1 mouse cellular context compared by ENCODE assay signal in genomic region chr8:124809419-124809818, GRCm38 (mm10).
A peak's percentile ranks its signal among the peaks of the same experiment; 100 is the strongest.
TF ChIP-seq lines count a peak whose summit lies in the region.

No protein-coding gene starts in this region.

TF ChIP-seq in CH12.LX, 34 proteins besides CTCF, POLR2A, EP300 and RAD21 (continued from another document):
- TF ChIP-seq MEF2A (IDR thresholded peaks at IDR 0.05; ENCODE audit: borderline replicate concordance, low read depth, low read length): no peak
- no peak for TF ChIP-seq ELF1 (IDR thresholded peaks at IDR 0.05; ENCODE audit: low read depth, low read length)
- TF ChIP-seq RCOR1 (conservative IDR thresholded peaks at IDR 0.05; ENCODE audit: low read depth, low read length): no peak
- no peak for TF ChIP-seq CHD2 (IDR thresholded peaks at IDR 0.05; ENCODE audit: low read length)
- TF ChIP-seq MXI1 (IDR thresholded peaks at IDR 0.05; ENCODE audit: low read depth, low read length): no peak
- no peak for TF ChIP-seq JUN (IDR thresholded peaks at IDR 0.05; ENCODE audit: insufficient read depth, low read depth, low read length)
- TF ChIP-seq UBTF (IDR thresholded peaks at IDR 0.05; ENCODE audit: low read depth, low read length): no peak
- no peak for TF ChIP-seq CHD1 (IDR thresholded peaks at IDR 0.05; ENCODE audit: low read depth, low read length)
- TF ChIP-seq HCFC1 (IDR thresholded peaks at IDR 0.05; ENCODE audit: low read depth, low read length): no peak
- TF ChIP-seq SIN3A (IDR thresholded peaks at IDR 0.05; ENCODE audit: low read length): no peak
- no peak for TF ChIP-seq NELFE (IDR thresholded peaks at IDR 0.05; ENCODE audit: low read depth, low read length)
- no peak for TF ChIP-seq SMC3 (IDR thresholded peaks at IDR 0.05; ENCODE audit: low read depth, low read length)
- peak; percentile 67; the same call in 1 of the 2 replicates for TF ChIP-seq MAZ (IDR thresholded peaks at IDR 0.05; ENCODE audit: low read depth, low read length)
- no peak for TF ChIP-seq ZMIZ1 (IDR thresholded peaks at IDR 0.05; ENCODE audit: low read depth, low read length)
- peak; percentile 57 for TF ChIP-seq ZNF384 (IDR thresholded peaks at IDR 0.05; ENCODE audit: low read depth, low read length)
- TF ChIP-seq JUND (conservative IDR thresholded peaks at IDR 0.05; ENCODE audit: low read depth, low read length): no peak
- TF ChIP-seq NRF1 (IDR thresholded peaks at IDR 0.05; ENCODE audit: low read depth, low read length): no peak
- TF ChIP-seq MAX (IDR thresholded peaks at IDR 0.05; ENCODE audit: low read length): no peak
TF ChIP-seq in CH12.LX: peak in this region for 4.
